Mouse (Mus musculus): ENCODE measurements at regions not wholly inside any gene's neighbourhood (a gene's known extent, or its start where the extent isn't known, plus 50 kb on each side); places are given as distances from the start of the nearest gene placed in this dataset.
A peak's percentile ranks its signal among the peaks of the same experiment; 100 is the strongest.

- peak; percentile 25 to 74 for DNase-seq
These were observed 334.3 kb upstream of the Ddhd1 start for GRCm38 (mm10) chr14:45992041-45992869.

GRCm38 (mm10) chr14:45992870-45993135, 334.9 kb upstream of the Ddhd1 start:
- no peak for DNase-seq

- DNase-seq: peak; percentile 70 to 80
These were observed 335.7 kb upstream of the Ddhd1 start for GRCm38 (mm10) chr14:45993669-45994068.

GRCm38 (mm10) chr14:45996760-45997159, 338.8 kb upstream of the Ddhd1 start:
- DNase-seq: peak; percentile 51 to 73

GRCm38 (mm10) chr14:46004078-46004477, 346.1 kb upstream of the Ddhd1 start:
- DNase-seq: peak in 1 of 2 experiments; percentile 54

GRCm38 (mm10) chr14:46005307-46005706, 347.4 kb upstream of the Ddhd1 start:
- no peak for DNase-seq

- no peak for DNase-seq
These were observed 355.3 kb upstream of the Ddhd1 start for GRCm38 (mm10) chr14:46013232-46013631.

- DNase-seq: no peak
These were observed 356.1 kb upstream of the Ddhd1 start for GRCm38 (mm10) chr14:46014090-46014489.

GRCm38 (mm10) chr14:46015682-46016400, 357.9 kb upstream of the Ddhd1 start:
- no peak for DNase-seq

GRCm38 (mm10) chr14:46016701-46017106, 358.8 kb upstream of the Ddhd1 start:
- DNase-seq: no peak

GRCm38 (mm10) chr14:46017286-46017685, 359.3 kb upstream of the Ddhd1 start:
- peak in 1 of 2 experiments; percentile 34 for DNase-seq

GRCm38 (mm10) chr14:46017976-46018375, 360.0 kb upstream of the Ddhd1 start:
- DNase-seq: no peak

- peak; percentile 33 to 69 for DNase-seq
These were observed 359.8 kb upstream of the Gm15217 start for GRCm38 (mm10) chr14:46019240-46020025.

- no peak for DNase-seq
These were observed 344.9 kb upstream of the Gm15217 start for GRCm38 (mm10) chr14:46034301-46034700.

GRCm38 (mm10) chr14:46060622-46061381, 318.4 kb upstream of the Gm15217 start:
- peak; percentile 10 to 45 for DNase-seq

GRCm38 (mm10) chr14:46067102-46067801, 312.0 kb upstream of the Gm15217 start:
- DNase-seq: no peak

GRCm38 (mm10) chr14:46071244-46071643, 308.0 kb upstream of the Gm15217 start:
- DNase-seq: no peak

- no peak for DNase-seq
These were observed 302.5 kb upstream of the Gm15217 start for GRCm38 (mm10) chr14:46076738-46077137.

GRCm38 (mm10) chr14:46077406-46078131, 301.6 kb upstream of the Gm15217 start:
- DNase-seq: peak in 1 of 2 experiments; percentile 27

GRCm38 (mm10) chr14:46082646-46083045, 296.6 kb upstream of the Gm15217 start:
- no peak for DNase-seq

- DNase-seq: peak; percentile 46 to 85
These were observed 290.1 kb upstream of the Gm15217 start for GRCm38 (mm10) chr14:46088968-46089691.
